Mouse (Mus musculus): ENCODE measurements at regions not wholly inside any gene's neighbourhood (a gene's known extent, or its start where the extent isn't known, plus 50 kb on each side); places are given as distances from the start of the nearest gene placed in this dataset.

- DNase-seq: no peak
Measured at GRCm38 (mm10) chr10:119395048-119395447, 58.6 kb upstream of the Grip1 start.

DNA sequence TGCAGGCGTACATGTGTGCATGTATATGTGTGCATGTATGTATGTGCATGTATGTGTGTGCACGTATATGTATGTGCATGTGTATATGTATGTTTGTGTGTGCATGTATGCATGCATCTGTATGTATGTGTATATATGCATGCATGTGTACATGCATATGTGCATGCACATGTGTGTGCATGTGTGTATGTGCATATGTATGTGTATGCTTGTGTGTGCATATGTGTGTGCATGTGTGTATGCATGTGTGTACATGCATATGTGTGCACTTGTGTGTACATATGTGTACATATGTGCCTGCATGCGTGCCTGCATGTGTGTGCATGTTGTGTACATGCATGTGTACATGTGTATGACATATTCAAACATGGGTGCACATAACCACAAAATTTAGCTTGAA, 65.7 kb upstream of the Grip1 start:
- DNase-seq: no peak

DNA sequence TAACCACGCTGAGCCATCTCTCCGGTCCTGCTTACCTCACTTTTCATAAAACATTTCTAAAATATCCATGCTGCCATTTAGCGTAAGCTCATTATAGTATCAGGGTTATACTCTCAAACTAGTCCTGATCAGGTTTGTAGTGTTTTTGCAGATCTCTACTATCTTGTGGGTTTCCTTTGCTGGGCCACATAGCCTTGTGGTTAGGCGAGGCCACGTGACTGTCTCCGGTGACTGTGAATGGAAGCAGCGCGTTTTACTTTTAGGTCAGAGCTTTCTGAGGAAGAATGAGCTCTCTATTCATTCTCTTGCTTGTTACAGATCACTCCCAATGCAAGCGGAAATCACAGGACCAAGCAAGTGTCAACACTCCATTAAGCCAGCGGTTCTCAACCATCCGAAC, 71.4 kb upstream of the Grip1 start:
- DNase-seq: no peak

GRCm38 (mm10) chr10:119368566-119368965, 85.1 kb upstream of the Grip1 start:
- DNase-seq: no peak

- DNase-seq: peak in 1 of 2 experiments; percentile 4
Measured at GRCm38 (mm10) chr10:119363616-119364015, 90.0 kb upstream of the Grip1 start.

- no peak for DNase-seq
Measured at GRCm38 (mm10) chr10:119358730-119359292, 94.8 kb upstream of the Grip1 start.

DNA sequence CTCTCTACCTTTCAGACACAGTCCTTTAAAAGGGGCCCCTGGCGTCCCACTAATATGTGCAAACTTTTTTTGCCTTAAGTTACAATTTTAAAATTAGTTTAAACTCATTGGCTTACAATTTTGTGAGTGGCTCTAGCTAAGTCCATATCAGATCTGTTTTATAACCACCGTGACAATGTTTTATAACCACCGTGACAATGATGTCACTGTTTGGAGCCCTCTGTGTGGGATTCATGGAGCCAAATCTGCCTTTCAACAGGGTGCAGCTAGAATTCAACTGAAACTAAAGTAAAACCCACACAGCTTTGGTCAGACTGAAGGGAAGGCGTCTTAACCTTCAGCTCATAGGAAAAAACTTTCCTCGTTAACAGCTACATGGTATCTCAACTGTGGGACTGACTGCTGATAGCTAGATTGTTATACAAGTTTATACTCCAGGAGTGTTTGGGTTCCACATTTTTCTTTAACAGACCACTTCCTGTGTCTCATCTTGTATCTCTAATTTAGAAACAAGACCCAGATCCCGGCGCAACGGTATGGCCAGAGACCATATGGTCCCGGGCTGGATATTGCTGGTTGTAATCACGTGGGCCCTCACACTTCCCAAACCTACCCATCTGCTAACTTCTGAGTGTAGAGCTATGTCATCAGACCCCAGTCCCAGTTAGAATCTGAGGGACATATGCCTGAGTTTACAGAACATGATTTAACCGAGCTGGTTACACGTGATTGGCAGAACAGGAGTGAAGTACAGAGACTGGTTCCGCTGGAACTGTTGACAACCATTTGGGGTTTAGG, 102.7 kb upstream of the Cand1 start:
- no peak for DNase-seq

DNA sequence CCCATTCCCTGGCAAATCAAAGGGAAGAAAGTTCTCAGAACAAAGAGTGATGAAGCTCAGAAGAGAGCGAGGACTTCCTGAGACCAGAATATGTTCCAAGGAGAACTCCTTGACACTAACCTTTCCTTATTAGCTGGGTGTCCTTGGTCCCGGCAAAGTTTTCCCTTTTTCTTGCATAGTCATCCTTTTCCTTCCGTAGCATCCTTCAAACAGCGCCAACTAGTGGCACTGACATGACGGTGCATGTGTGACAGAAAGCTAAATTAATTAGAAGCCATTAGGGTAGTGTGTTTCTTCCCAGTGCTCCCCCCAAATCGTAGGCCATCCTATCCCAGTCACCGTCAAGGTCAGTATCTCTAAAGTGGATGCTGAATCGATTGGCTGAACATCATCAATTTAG, 100.5 kb upstream of the Cand1 start:
- DNase-seq: no peak

GRCm38 (mm10) chr10:119326912-119327311, 87.1 kb upstream of the Cand1 start:
- no peak for DNase-seq

GRCm38 (mm10) chr10:119319953-119320352, 80.1 kb upstream of the Cand1 start:
- no peak for DNase-seq

DNA sequence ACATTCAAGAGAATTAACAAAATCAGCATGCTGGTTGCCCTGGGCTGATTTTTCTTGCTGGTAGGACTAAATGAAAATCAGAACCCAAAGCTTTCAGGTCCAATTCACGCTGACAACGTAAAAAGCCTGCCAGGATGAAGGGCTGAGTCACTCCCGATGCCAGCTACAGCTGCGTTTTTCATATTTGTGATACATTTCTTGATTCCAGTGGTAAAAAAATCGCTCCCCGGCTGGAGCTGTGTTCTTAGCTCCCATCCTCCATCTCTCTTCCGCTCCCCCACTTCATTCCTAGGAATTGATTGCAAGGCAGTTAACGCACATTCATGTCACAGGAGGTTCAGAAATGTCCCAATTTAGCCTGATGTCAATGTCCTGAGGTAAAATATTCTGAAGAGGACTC, 78.6 kb upstream of the Cand1 start:
- no peak for DNase-seq

- DNase-seq: no peak
Measured at GRCm38 (mm10) chr10:119311578-119311977, 71.7 kb upstream of the Cand1 start.

DNA sequence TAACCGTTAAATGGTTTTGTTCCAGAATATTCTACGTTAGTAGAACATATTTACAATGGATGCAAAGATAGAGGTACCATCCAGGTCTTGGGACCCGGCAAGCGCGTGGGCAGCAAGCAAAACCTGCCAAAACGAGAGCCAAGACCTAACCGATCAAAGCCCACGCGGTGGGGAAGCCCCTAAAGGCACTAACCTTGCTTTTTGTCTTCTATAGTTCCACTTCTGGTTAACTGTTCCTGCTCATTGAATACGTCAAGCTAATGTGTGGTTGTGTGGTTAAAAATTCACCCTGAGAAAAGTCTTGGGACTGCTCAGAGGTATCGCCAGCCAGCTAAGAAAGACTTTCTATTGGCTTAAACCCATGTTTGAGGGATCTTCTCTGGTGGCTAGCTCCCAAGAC, 55.9 kb upstream of the Cand1 start:
- DNase-seq: no peak

DNA sequence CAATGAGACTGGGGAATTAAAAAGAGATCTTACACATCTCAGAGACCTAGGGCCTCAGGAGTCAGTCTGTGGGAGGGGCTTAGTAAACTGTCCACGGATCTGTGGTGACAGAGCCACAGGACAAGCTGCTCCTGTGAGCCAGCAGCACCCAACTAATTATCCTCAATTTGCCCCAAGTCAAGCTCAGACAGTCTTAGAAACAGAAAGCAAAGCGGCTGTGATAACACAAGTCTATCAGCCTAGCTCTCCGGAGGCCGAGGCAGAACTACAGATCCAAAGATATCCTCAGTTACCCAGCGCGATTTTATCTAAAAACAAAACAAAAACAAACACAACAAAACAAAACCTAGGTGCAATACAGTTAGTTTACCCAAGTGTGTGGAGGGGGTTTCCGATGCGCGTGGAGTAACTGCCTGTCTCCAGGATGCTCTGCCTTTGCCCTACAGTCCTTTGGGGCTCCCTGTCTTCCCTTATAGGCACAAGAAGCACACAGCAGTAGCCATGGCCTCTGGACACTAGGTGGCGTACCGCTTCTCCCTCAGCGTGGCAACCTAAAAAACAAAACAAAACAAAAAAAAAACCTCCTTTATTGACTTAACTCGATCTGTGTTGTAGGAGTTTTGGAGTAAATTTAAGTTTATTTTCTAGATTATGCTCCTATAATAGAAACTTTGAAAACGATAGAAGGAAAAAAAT, 54.7 kb upstream of the Cand1 start:
- peak in 1 of 2 experiments; percentile 5 for DNase-seq

DNA sequence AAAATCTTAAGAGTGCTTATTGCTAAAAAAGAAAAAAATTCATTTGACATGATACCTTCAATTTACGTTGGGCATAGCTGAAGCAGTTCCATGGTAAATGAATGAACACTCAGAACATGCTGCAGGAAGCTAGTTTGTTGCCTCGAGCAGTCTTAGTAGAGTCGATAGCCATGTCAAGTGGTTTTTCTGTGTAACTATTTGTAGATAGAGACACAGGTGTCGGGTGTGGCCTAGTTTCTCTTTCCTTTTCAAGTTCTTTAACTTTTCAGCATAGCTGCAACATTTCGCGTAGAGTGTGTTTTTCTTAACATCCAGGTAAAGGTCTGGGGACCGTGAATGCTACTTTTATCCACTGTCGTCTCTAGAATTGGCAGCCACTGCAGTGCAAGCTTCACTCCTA, 53.5 kb upstream of the Cand1 start:
- no peak for DNase-seq

Measured in lung, adult 18-20 months (tissue).